Mouse (Mus musculus): Measurements from ENCODE around the gene Slc9a6.

The Slc9a6 gene

GRCm38 (mm10) chrX:56667296-56667695, 57.7 kb downstream of the Slc9a6 start:
- no peak for DNase-seq

- no peak for DNase-seq
Measured at GRCm38 (mm10) chrX:56668051-56668450, 58.5 kb downstream of the Slc9a6 start.

GRCm38 (mm10) chrX:56668501-56668900, 58.9 kb downstream of the Slc9a6 start:
- DNase-seq, result no peak

- no peak for DNase-seq
Measured at GRCm38 (mm10) chrX:56675556-56675955, 66.0 kb downstream of the Slc9a6 start.

GRCm38 (mm10) chrX:56677736-56678135, 68.2 kb downstream of the Slc9a6 start:
- DNase-seq, result no peak

GRCm38 (mm10) chrX:56679066-56679465, 69.5 kb downstream of the Slc9a6 start:
- DNase-seq, result no peak

GRCm38 (mm10) chrX:56682156-56682720, 72.7 kb downstream of the Slc9a6 start:
- no peak for DNase-seq

- no peak for DNase-seq
Measured at GRCm38 (mm10) chrX:56683521-56683920, 74.0 kb downstream of the Slc9a6 start.

- DNase-seq, result no peak
Measured at GRCm38 (mm10) chrX:56692554-56692953, 83.0 kb downstream of the Slc9a6 start.

GRCm38 (mm10) chrX:56694539-56694938, 85.0 kb downstream of the Slc9a6 start:
- no peak for DNase-seq

GRCm38 (mm10) chrX:56697199-56697780, 87.7 kb downstream of the Slc9a6 start:
- DNase-seq, result no peak

- no peak for DNase-seq
Measured at GRCm38 (mm10) chrX:56697886-56698285, 88.3 kb downstream of the Slc9a6 start.

GRCm38 (mm10) chrX:56701261-56701660, 91.7 kb downstream of the Slc9a6 start:
- DNase-seq, result no peak

- DNase-seq, result no peak
Measured at GRCm38 (mm10) chrX:56703965-56704562, 94.5 kb downstream of the Slc9a6 start.

- DNase-seq, result no peak
Measured at GRCm38 (mm10) chrX:56708592-56709370, 99.2 kb downstream of the Slc9a6 start.

- DNase-seq, result no peak
Measured at GRCm38 (mm10) chrX:56710522-56710921, 101.0 kb downstream of the Slc9a6 start.

- DNase-seq, result no peak
Measured at GRCm38 (mm10) chrX:56712666-56713065, 103.1 kb downstream of the Slc9a6 start.

Measured in embryo, embryonic 11 days (tissue).